Mouse (Mus musculus): ENCODE data around the gene Chst15. TPM values are rescaled to one million over a fixed set of nuclear protein-coding genes. Genes with fewer than 3 reads are reported as not detected.

Gene Chst15
- 8.6 and 11.5 TPM in 2 replicates for total RNA-seq (2015)
- total RNA-seq (2017) = 7.3 and 8.2 TPM in 2 replicates

GRCm38 (mm10) chr7:132317036-132317541 lies at the start of gene Chst15:
TSS of gene Chst15 (minus strand) at chr7:132317228.
- ATAC-seq (replicated peaks; ENCODE audit: poor library complexity) = peak; percentile 59

GRCm38 (mm10) chr7:132365703-132366384 lies 48.8 kb upstream of the Chst15 start:
- ATAC-seq (replicated peaks; ENCODE audit: poor library complexity) = peak; percentile 81

- ATAC-seq (replicated peaks; ENCODE audit: poor library complexity) = peak; percentile 13; the same call in 1 of the 2 replicates
Measured at GRCm38 (mm10) chr7:132365111-132365510, 48.1 kb upstream of the Chst15 start.

GRCm38 (mm10) chr7:132364506-132364905 lies 47.5 kb upstream of the Chst15 start:
- no peak for ATAC-seq (replicated peaks; ENCODE audit: poor library complexity)

GRCm38 (mm10) chr7:132360336-132360735 lies 43.3 kb upstream of the Chst15 start:
- 0 out of 2 replicates have a peak, but pooled peaks have one; percentile 7 for ATAC-seq (replicated peaks; ENCODE audit: poor library complexity)

GRCm38 (mm10) chr7:132358709-132359108 lies 41.7 kb upstream of the Chst15 start:
- peak; percentile 81 for ATAC-seq (replicated peaks; ENCODE audit: poor library complexity)

- ATAC-seq (replicated peaks; ENCODE audit: poor library complexity) = no peak
Measured at GRCm38 (mm10) chr7:132358250-132358649, 41.2 kb upstream of the Chst15 start.

- no peak for ATAC-seq (replicated peaks; ENCODE audit: poor library complexity)
Measured at GRCm38 (mm10) chr7:132357841-132358237, 40.8 kb upstream of the Chst15 start.

- no peak for ATAC-seq (replicated peaks; ENCODE audit: poor library complexity)
Measured at GRCm38 (mm10) chr7:132356881-132357840, 40.1 kb upstream of the Chst15 start.

- no peak for ATAC-seq (replicated peaks; ENCODE audit: poor library complexity)
Measured at GRCm38 (mm10) chr7:132356185-132356584, 39.2 kb upstream of the Chst15 start.

- ATAC-seq (replicated peaks; ENCODE audit: poor library complexity) = peak; percentile 36
Measured at GRCm38 (mm10) chr7:132355767-132356166, 38.7 kb upstream of the Chst15 start.

- no peak for ATAC-seq (replicated peaks; ENCODE audit: poor library complexity)
Measured at GRCm38 (mm10) chr7:132349075-132349572, 32.1 kb upstream of the Chst15 start.

GRCm38 (mm10) chr7:132347273-132348045 lies 30.4 kb upstream of the Chst15 start:
- peak; percentile 89 for ATAC-seq (replicated peaks; ENCODE audit: poor library complexity)

- ATAC-seq (replicated peaks; ENCODE audit: poor library complexity) = no peak
Measured at GRCm38 (mm10) chr7:132345526-132346070, 28.6 kb upstream of the Chst15 start.

- ATAC-seq (replicated peaks; ENCODE audit: poor library complexity) = no peak
Measured at GRCm38 (mm10) chr7:132344606-132345005, 27.6 kb upstream of the Chst15 start.

- ATAC-seq (replicated peaks; ENCODE audit: poor library complexity) = no peak
Measured at GRCm38 (mm10) chr7:132343900-132344299, 26.9 kb upstream of the Chst15 start.

- ATAC-seq (replicated peaks; ENCODE audit: poor library complexity) = no peak
Measured at GRCm38 (mm10) chr7:132343146-132343545, 26.1 kb upstream of the Chst15 start.

GRCm38 (mm10) chr7:132339041-132339839 lies 22.2 kb upstream of the Chst15 start:
- ATAC-seq (replicated peaks; ENCODE audit: poor library complexity) = peak; percentile 59

GRCm38 (mm10) chr7:132338350-132338749 lies 21.3 kb upstream of the Chst15 start:
- ATAC-seq (replicated peaks; ENCODE audit: poor library complexity) = no peak
